Mouse (Mus musculus): ENCODE measurements around the gene Tmem63b. TPM values are rescaled to one million over a fixed set of nuclear protein-coding genes. Genes with fewer than 3 reads are reported as not detected.

Tmem63b gene
- polyA plus RNA-seq, 1 experiment from 2014 or later: 34.2 TPM

DNA sequence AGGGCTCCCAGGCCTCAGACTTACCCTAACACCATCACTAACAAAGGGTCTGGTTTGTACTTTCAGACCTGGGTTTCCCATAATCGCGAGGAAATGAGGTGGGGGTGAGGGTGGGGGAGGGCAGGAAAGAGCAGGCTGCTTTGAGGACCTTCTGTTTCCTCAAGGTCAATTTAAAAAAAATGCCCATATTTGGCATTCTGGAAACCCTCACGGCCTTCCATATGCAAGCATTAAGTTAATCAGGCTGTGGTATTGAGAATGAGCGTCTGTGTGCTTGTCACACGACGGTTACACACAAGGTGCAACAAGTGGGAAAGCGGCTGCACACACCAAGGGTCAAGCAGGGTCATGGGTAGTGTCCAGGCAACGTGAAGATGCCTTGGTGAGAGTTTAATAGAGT, 74.7 kb downstream of the Tmem63b start:
- Histone ChIP-seq H3K4me3 (replicated peaks) (no peak overlapping the region), H3K36me3 (no peaks in the 10 kb centered on the region), H3K4me2 (replicated peaks) (no peak overlapping the region), H3K27me3 (replicated peaks) (no peaks in the 10 kb centered on the region), H3K9me3 (no peaks in the 10 kb centered on the region), H3K9ac (no peak overlapping the region), H3K4me1 (replicated peaks) (0 out of 2 replicates have a peak, but pooled peaks cover 6% of the 10 kb centered on the region), H3K27ac (no peak overlapping the region)
- ATAC-seq: no peak
- WGBS: 68% methylated on average over 8 of the region's 8 CpGs

Other genes starting within 250 kb of the Tmem63b start
- 0.11 and 0.43 TPM in 2 replicates for gene Spats1, start 211.5 kb downstream of the Tmem63b start, polyA plus RNA-seq (2015; fragmentation: Nextera tagmentation; extraction: Ambion mirVana)
- 17.0 and 18.9 TPM in 2 replicates for gene Aars2, start 180.1 kb downstream of the Tmem63b start, polyA plus RNA-seq (2015; fragmentation: Nextera tagmentation; extraction: Ambion mirVana)
- gene Tcte1, start 163.5 kb downstream of the Tmem63b start, polyA plus RNA-seq (2015; fragmentation: Nextera tagmentation; extraction: Ambion mirVana): 0.13 and 0.33 TPM in 2 replicates
- 2.5 and 2.7 TPM in 2 replicates for gene Tmem151b, start 137.2 kb downstream of the Tmem63b start, polyA plus RNA-seq (2015; fragmentation: Nextera tagmentation; extraction: Ambion mirVana)
- 4.8 and 4.9 TPM in 2 replicates for gene Nfkbie, start 131.2 kb downstream of the Tmem63b start, polyA plus RNA-seq (2015; fragmentation: Nextera tagmentation; extraction: Ambion mirVana)
- 124 and 128 TPM in 2 replicates for gene Slc35b2, start 123.0 kb downstream of the Tmem63b start, polyA plus RNA-seq (2015; fragmentation: Nextera tagmentation; extraction: Ambion mirVana)
- gene Hsp90ab1, start 113.6 kb downstream of the Tmem63b start, polyA plus RNA-seq (2015; fragmentation: Nextera tagmentation; extraction: Ambion mirVana): 1,578 and 1,609 TPM in 2 replicates
- 80.0 and 85.4 TPM in 2 replicates for gene Slc29a1, start 87.3 kb downstream of the Tmem63b start, polyA plus RNA-seq (2015; fragmentation: Nextera tagmentation; extraction: Ambion mirVana)
- gene Mymx, start 84.8 kb downstream of the Tmem63b start, polyA plus RNA-seq (2015; fragmentation: Nextera tagmentation; extraction: Ambion mirVana): 0.43 and 0.54 TPM in 2 replicates
- gene Capn11, start 27.6 kb downstream of the Tmem63b start, polyA plus RNA-seq (2015; fragmentation: Nextera tagmentation; extraction: Ambion mirVana): 0.34 and 0.40 TPM in 2 replicates
- 147 TPM in 2 replicates for gene Mrpl14, start 583 bp downstream of the Tmem63b start, polyA plus RNA-seq (2015; fragmentation: Nextera tagmentation; extraction: Ambion mirVana)
- gene 1600014C23Rik, start 46.9 kb upstream of the Tmem63b start, polyA plus RNA-seq (2015; fragmentation: Nextera tagmentation; extraction: Ambion mirVana): 0.52 TPM in 1 of 2 replicates, not detected in the other

All from intestine, embryonic 15.5 days (tissue).